Mouse (Mus musculus): ENCODE measurements at regions not wholly inside any gene's neighbourhood (a gene's known extent, or its start where the extent isn't known, plus 50 kb on each side); places are given as distances from the start of the nearest gene placed in this dataset.
A peak's percentile ranks its signal among the peaks of the same experiment; 100 is the strongest.
"Not testable (repeated sequence)": the region's sequence is repeated elsewhere in the genome, so short reads cannot be mapped to it uniquely, and the experiment has no call there.

GRCm38 (mm10) chr5:96898120-96898672 is 99.3 kb upstream of the Bmp2k start:
- DNase-seq, result no peak

GRCm38 (mm10) chr5:96898695-96899094 is 98.8 kb upstream of the Bmp2k start:
- no peak for DNase-seq

GRCm38 (mm10) chr5:96905572-96906271 is 91.8 kb upstream of the Bmp2k start:
- peak; percentile 51 for DNase-seq

GRCm38 (mm10) chr5:96908371-96908770 is 89.1 kb upstream of the Bmp2k start:
- DNase-seq, result not testable (repeated sequence)

GRCm38 (mm10) chr5:96909218-96909617 is 88.3 kb upstream of the Bmp2k start:
- no peak for DNase-seq

GRCm38 (mm10) chr5:96911550-96912253 is 85.8 kb upstream of the Bmp2k start:
- DNase-seq, result no peak

GRCm38 (mm10) chr5:96912254-96912635 is 85.2 kb upstream of the Bmp2k start:
- DNase-seq, result no peak

- no peak for DNase-seq
Measured at GRCm38 (mm10) chr5:96912781-96913180, 84.7 kb upstream of the Bmp2k start.

GRCm38 (mm10) chr5:96913711-96914110 is 83.8 kb upstream of the Bmp2k start:
- no peak for DNase-seq

- DNase-seq, result no peak
Measured at GRCm38 (mm10) chr5:96914696-96915404, 82.6 kb upstream of the Bmp2k start.

GRCm38 (mm10) chr5:96916897-96917296 is 80.6 kb upstream of the Bmp2k start:
- DNase-seq, result no peak

GRCm38 (mm10) chr5:96917596-96918258 is 79.8 kb upstream of the Bmp2k start:
- DNase-seq, result no peak

GRCm38 (mm10) chr5:96919149-96919548 is 78.3 kb upstream of the Bmp2k start:
- DNase-seq, result no peak

- no peak for DNase-seq
Measured at GRCm38 (mm10) chr5:96921037-96921436, 76.5 kb upstream of the Bmp2k start.

- DNase-seq, result no peak
Measured at GRCm38 (mm10) chr5:96921511-96921910, 76.0 kb upstream of the Bmp2k start.

- DNase-seq, result no peak
Measured at GRCm38 (mm10) chr5:96921973-96922715, 75.3 kb upstream of the Bmp2k start.

- no peak for DNase-seq
Measured at GRCm38 (mm10) chr5:96922716-96923076, 74.8 kb upstream of the Bmp2k start.

- no peak for DNase-seq
Measured at GRCm38 (mm10) chr5:96923526-96923925, 74.0 kb upstream of the Bmp2k start.

- no peak for DNase-seq
Measured at GRCm38 (mm10) chr5:96924736-96925429, 72.6 kb upstream of the Bmp2k start.

- no peak for DNase-seq
Measured at GRCm38 (mm10) chr5:96925943-96926342, 71.5 kb upstream of the Bmp2k start.

- no peak for DNase-seq
Measured at GRCm38 (mm10) chr5:96931091-96931490, 66.4 kb upstream of the Bmp2k start.
